Mouse (Mus musculus) neutrophil, adult 5-6 weeks (primary cell): Measurements from ENCODE around the gene Ccdc189. TPM values are rescaled to one million over a fixed set of nuclear protein-coding genes. Genes with fewer than 3 reads are reported as not detected.
A peak's percentile ranks its signal among the peaks of the same experiment; 100 is the strongest.
"Not testable (repeated sequence)": the region's sequence is repeated elsewhere in the genome, so short reads cannot be mapped to it uniquely, and the experiment has no call there.

ENCODE experiments used
- ATAC-seq: fragments of 151-379, 151-347 bp; 2 replicates; pipeline ENCODE4 v1.8.0; 2017; ENCODE audit warnings: mild to moderate bottlenecking, moderate TSS enrichment; ENCODE audit not compliant: insufficient number of reproducible peaks, poor library complexity, low FRiP score, severe bottlenecking; ENCODE audit errors: extremely low read depth
- total RNA-seq: library from RNA; stranded (forward); fragments of 200-1000 nt; gene quantifications from 2 replicates; pipeline ENCODE4 v1.2.3, GENCODE M21; 2017

Ccdc189 gene
- 11.8 and 16.8 TPM in 2 replicates for total RNA-seq

DNA sequence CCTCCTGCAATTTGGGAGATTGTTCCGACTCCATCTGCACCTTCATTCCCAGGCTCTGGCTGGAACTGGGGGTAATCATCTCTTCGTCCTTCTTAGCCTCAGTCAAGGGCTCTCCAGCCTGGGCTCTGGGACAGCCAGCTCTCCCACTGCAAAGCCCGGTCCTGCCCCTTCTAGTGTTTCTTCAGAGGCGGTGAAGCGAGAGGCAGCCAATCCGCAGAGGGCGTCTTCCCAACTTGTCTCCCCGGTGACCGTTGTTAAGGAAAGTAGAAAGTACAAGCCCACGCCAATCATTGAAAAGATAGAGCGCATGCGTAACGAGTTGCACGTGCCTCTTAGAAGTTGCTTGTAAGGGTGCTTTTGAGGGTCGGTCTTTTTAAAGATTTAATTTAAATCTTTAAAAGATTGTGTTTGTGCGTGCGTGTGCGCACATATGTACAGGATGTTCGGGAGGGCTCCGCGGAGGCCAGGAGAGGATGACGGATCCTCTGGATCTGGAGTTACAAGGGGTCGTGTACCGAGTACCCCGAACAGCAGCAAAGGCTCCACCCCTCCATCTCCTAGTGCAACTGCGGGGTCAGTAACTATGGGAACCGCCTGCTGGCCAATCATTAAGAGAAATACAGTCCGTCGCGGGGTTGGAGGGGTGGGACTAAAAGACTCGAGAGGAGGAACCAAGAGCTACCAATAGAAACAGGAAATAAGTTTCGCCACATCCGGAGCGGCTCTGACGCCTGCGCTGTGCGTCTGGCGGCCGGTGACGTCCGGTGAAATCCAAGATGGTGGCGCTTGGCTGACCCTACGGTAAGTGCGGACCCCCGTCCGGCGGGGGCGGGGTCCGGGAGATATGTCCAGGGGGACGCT lies at the start of gene Ccdc189, which contains the start of gene Rnf40:
Gene Ccdc189, minus strand, starts transcription at position 585 of the 861 bp plus-strand sequence.
Gene Rnf40, plus strand, starts transcription at position 757 of the 861 bp plus-strand sequence.
- peak; percentile 89 for ATAC-seq

DNA sequence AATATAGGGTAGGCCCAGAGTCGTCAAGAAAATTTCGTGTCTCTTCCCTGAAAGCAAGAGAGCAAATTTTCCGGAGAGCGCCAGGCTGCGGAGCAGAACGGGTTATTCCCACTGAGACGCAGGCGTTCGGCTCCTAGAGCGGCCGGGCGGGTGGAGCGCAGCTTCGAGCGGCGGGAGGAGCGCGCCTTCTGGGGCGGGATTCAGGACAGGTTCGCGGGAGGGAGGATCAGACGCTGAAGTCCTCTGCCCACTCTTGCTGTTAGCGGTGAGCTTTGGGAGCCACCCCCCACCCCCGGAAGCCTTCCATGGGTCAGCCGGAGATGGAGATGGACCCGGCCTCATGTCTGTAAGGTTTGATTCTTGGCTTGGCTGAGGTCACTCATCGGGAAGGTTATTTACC lies 48.6 kb upstream of the Ccdc189 start:
- no peak for ATAC-seq

GRCm38 (mm10) chr7:127631416-127631815 lies 43.0 kb upstream of the Ccdc189 start:
- ATAC-seq: no peak

- ATAC-seq: no peak
Observed at GRCm38 (mm10) chr7:127628646-127629045, 40.3 kb upstream of the Ccdc189 start.

GRCm38 (mm10) chr7:127626471-127626870 lies 38.1 kb upstream of the Ccdc189 start:
- ATAC-seq: no peak

DNA sequence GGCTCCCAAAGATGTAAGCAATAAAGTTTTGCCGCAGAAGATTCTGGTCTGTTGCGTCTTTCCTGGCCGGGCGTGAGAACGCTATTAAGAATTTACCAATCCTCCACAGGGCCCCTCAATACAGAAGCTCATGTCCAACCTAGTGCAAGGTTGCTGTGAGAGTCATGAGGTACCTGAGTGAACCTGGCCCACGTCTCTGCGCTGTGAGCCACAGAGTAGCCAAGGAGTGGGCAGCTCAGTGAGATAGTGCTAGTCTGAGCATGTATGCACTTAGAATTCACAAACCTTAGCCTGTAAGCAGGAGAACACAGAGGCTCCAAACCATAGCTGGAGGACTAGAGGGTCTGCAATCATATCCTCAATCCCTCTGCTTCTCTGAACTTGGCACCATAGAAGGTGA lies 37.6 kb upstream of the Ccdc189 start:
- no peak for ATAC-seq

- not testable (repeated sequence) for ATAC-seq
Observed at GRCm38 (mm10) chr7:127618402-127618801, 30.0 kb upstream of the Ccdc189 start.

DNA sequence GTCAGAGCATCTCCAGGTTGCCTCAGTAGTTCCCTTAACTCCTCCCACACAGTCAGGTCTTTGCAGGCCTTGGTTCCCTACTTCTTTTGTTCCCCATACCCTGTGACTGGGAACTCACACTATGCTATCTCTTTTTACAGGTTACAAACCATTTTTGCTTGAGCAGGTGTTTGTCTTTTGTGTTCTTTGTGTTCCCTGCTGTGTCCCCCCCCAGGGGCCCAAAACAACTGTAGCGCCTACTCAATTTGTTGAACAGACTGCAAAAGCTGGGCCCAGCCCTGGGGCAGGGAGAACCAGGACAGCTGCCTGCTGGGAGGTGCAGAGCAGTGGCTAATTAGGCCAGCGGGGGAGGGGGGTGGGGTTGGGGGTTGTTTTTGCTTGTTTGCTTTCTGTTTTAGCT lies 29.6 kb upstream of the Ccdc189 start:
- ATAC-seq: no peak

- no peak for ATAC-seq
Observed at GRCm38 (mm10) chr7:127616881-127617280, 28.5 kb upstream of the Ccdc189 start.

GRCm38 (mm10) chr7:127616336-127616735 lies 27.9 kb upstream of the Ccdc189 start:
- ATAC-seq: no peak

DNA sequence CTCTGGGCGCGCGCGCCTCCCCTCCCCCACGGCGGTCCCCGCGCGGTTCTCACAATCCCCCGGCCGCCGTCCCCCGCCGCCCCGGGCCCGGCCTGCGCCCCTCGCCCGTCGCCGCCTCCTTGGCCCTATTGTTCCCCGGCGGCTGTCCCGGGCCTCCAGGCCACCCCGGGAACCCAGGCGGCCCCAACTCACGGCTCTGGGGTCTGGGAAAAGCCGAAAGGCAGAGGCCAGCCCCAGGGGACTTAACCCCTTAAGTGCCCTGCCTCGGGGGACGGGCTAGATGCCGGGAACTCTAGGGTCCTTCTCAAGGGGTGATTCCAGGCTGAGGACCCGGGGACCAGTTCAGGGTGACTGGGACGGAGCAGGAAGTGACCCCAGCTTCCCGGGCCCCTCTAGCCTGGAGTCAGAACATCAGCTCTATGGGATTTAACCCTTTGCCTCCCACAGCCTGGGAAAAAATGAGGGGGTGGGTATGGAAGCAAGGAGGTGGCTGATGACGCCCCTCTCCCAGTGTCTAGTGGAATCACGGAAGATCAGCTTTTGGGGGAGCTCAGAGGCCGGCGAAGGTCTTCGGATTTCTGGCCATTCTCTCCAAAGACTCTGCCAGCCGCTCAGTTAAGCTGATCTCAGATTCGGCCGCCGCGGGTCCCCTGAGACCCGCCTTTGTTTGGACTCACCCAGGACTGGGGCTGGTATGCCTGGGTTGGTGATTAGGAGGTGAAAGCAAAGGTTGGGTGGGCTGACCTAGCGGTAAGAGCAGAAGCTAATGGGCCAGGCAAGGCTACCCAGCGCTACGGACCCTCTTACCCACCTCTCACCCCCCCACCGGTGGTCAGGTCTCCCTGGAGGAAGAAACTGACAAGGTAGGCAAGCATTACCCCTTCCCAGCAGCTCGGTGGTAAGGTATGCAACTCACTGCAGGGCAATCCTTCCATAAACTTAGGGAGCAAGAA lies 26.8 kb upstream of the Ccdc189 start, which contains the start of gene Zfp629:
Gene Zfp629, minus strand, starts transcription at position 907 of the 953 bp plus-strand sequence.
- no peak; the same call in 1 of the 2 replicates for ATAC-seq

DNA sequence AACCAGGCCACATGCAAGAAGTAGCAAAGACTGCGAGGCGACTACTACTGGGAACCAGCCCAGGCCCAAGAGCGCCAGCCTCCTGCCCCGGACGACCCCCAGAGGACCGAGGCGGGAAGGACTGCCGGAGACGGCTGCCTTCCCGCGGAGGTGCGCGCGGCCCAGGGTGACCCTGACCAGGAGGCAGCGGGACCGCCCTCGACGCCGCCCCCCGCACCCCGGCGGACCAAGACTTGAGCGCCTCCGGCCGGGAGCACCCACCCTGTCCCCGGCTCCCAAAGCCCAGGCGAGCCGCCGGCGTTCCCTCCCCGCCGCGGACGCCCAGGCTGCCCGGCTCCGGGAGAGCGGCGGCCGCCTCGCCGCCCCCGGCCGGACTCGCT lies 26.1 kb upstream of the Ccdc189 start:
- ATAC-seq: no peak

- ATAC-seq: no peak
Observed at GRCm38 (mm10) chr7:127614091-127614490, 25.7 kb upstream of the Ccdc189 start.

DNA sequence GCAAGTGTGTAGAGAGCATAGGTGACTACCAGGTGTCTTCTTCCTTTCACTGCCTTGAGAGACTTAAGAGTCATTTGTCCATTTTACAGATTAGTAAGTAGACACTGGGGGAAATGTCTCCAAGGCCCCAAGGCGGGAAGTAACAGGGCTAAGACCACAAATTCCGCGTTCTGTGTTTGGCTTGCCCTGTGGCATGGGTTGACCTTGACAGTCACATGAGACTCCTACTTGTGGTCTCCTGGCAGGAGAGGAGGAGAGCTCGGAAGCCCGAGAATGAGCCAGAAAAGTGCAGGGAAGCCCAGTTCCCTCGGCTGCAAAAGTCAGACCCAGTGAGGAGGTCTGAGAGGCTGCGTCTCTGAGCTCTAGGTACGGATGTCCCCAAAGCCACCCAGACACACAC lies 25.1 kb upstream of the Ccdc189 start:
- ATAC-seq: no peak

DNA sequence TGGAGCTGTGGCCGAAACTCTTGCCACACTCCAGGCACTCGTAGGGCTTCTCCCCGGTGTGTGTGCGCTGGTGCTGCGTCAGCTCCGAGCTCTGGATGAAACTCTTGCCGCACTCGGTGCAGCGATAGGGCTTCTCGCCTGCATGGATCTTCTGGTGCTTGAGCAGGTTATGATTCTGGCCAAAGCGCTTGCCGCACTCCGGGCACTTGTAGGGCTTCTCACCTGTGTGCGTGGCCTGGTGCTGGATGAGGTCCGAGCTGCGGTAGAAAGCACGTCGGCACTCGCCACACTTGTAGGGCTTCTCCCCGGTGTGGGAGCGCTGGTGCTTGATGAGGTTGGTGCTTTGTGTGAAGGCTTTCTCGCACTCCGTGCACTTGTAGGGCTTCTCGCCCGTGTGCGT lies 23.2 kb upstream of the Ccdc189 start:
- ATAC-seq: no peak

- ATAC-seq: no peak
Observed at GRCm38 (mm10) chr7:127611011-127611410, 22.6 kb upstream of the Ccdc189 start.

DNA sequence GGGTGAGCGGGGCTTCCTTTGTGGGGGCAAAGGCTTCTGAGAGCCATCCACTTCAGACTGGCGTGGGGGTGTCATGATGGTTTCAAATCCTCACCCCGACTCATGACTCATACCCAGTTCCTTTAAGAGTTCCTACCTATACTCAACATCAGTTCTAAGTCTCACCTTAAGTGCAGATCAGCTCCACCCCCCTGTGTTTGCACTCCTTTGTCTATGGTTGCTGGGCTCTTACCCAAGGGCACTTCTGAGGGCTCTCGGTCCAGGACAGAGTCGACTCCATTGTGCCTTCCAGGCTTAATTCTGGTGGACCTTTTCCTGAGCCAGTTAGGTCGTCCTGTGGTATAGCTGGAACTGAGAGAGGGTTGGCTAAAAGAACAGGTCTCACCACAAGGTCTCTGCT lies 18.8 kb upstream of the Ccdc189 start:
- no peak for ATAC-seq

DNA sequence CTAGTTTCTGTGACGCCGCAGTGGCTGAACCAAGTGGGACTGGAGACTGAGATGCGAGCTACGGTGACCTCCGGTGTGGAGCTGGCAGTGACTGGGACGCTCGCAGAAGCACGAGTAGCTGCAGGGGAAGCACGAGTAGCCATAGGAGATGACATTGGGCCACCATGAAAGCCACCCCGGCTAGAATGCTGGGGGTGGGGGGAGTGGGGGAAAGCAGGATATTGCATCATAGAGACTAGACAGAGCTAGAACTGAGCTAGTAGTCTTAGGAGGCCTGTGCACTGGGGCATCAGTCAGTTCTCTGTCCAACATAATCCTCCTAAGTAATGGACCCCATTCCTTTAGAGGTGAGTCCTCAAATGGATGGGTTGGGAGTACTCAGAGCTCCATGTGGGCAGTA lies 15.9 kb upstream of the Ccdc189 start:
- no peak for ATAC-seq

DNA sequence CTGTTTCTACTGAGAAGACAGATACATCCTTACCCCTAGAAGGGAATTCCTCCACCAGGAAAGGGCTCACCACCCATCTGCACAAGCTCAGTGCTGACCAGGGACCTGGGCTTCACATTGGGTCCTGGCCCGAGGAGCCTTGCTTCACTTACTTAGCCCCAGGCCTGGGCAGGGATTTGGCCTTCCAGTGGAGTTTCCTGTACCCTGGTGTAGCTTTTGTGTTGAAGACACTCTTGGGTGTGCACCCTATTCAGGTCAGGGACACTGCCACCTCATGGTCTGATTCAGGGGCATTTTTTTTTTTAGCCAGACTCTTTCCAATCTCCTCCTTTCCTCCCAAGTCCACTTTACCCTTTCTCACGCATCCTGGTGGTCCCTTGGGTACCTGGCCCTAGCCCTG lies 14.5 kb upstream of the Ccdc189 start:
- ATAC-seq: no peak

- no peak for ATAC-seq
Observed at GRCm38 (mm10) chr7:127601735-127602134, 13.3 kb upstream of the Ccdc189 start.
